Mouse (Mus musculus): Measurements from ENCODE around the gene Ltc4s.

DNA sequence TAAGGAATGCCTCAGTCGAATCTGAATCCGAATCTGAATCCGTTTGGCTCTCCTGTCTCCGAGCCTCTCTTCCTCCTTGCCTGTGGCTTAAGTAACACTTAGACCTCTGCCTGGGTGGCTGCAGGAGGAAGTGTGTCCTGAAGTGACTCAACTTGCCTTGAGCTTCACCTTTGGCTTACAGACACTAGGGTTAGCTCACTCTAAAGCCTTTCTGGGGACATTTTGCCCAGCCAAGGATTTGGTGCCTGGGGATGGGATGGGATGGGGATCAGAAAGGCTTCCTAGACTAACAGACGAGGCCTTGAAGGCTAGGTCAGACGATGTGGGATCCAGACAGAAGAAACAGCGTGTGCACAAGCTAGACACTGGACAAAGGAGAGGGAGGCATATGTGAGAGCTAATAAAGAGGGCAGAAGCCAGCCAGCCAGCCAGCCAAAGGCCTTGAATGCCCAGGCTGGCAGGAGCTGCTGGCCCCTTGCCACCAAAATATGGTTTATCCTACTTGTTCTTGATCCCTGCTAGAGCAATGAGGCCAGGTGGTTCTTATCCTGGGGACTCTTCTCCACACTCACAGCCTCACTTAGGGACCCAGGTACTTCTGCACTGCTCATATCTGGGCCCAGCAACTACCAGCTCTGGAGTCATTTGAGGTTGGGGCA lies 9.0 kb downstream of the Ltc4s start:
- no peak; the same call in 1 of the 2 replicates for TF ChIP-seq POLR2A (IDR thresholded peaks at IDR 0.05; ENCODE audit: borderline replicate concordance, insufficient read depth, low read length)
- no peak for TF ChIP-seq CTCF (IDR thresholded peaks at IDR 0.05; ENCODE audit: borderline replicate concordance, insufficient read depth, low read depth, low read length)

Data from cerebellum, adult 2 months (tissue).